Mouse (Mus musculus): Measurements from ENCODE around the gene Afdn.

DNA sequence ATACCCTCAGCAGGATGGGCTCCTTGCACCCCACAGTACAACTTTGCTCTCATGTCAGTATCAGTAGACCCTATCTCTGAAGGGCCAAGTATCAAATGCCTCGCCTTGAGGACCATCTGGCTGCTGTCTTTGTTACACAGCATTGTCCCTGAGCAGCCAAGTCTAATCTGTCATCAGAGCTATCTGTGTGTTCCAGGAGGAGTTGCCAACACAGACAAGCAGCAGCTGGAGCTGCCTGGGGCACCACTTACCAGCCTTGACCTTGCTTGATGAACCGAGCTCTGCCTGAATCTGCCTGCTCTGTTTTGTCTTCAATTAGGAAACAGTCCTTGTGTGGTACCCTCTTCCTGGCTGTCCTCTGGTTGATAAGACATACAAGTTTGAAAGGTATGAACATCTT lies 163.1 kb downstream of the Afdn start:
- TF ChIP-seq CTCF (IDR thresholded peaks at IDR 0.05; ENCODE audit: control insufficient read depth, insufficient read depth, low read length) (no peak), POLR2A (IDR thresholded peaks at IDR 0.05; ENCODE audit: borderline replicate concordance, control insufficient read depth, low read depth, low read length) (no peak)

Measured in bone marrow, adult 2 months (tissue).